Mouse (Mus musculus) CH12.LX (cell line): ENCODE measurements around the gene Adipor2.

Experiments used
- CTCF ChIP-seq, 2 experiments: IDR thresholded peaks in 1 of 2; conservative IDR thresholded peaks in 1 of 2; 2 replicates each; pipeline ENCODE4 v1.5.1; 2011 to 2012; ENCODE audit warnings: low read depth in 2 of 2, low read length in 2 of 2, improper control_type of control experiment in 1 of 2, inconsistent platforms in 1 of 2, mild to moderate bottlenecking in 1 of 2, moderate library complexity in 1 of 2
- EP300 ChIP-seq: IDR thresholded peaks from 2 replicates; pipeline ENCODE4 v1.6.1; 2011; ENCODE audit warnings: low read length, improper control_type of control experiment
- KAT2A ChIP-seq: IDR thresholded peaks from 2 replicates; pipeline ENCODE4 v1.6.1; 2012; ENCODE audit warnings: low read length, improper control_type of control experiment, inconsistent platforms; ENCODE audit not compliant: insufficient replicate concordance
- USF2 ChIP-seq: conservative IDR thresholded peaks from 2 replicates; pipeline ENCODE4 v1.6.1; 2011; ENCODE audit warnings: low read depth, low read length, improper control_type of control experiment
- ZC3H11A ChIP-seq: IDR thresholded peaks from 2 replicates; pipeline ENCODE4 v1.6.1; 2012; ENCODE audit warnings: low read depth, mild to moderate bottlenecking, inconsistent platforms, low read length, improper control_type of control experiment
- ZNF384 ChIP-seq: IDR thresholded peaks from 2 replicates; pipeline ENCODE4 v1.6.1; 2012; ENCODE audit warnings: low read depth, low read length, improper control_type of control experiment, inconsistent platforms

DNA sequence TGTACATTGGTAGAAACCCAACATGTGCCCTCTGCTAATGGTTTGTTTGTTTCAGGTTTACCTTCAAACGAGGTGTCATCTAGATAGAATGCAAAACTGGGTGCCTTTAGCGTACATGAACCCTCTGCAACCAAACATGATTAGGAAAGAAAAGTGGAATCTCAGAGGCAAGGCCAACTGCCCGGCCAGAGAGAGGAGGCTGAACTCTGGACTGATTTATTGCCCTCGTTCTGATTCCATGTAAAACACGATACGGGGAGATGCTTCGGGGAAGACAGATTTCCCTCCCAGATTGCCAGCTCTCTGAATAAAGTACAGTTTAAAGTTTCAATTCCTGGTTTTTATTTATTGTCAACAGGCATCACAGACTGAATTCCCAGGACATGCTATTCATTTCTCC lies 12.2 kb downstream of the Adipor2 start:
- TF ChIP-seq USF2 (no peak), CTCF (conservative IDR thresholded peaks at IDR 0.05 in 1 of 2, IDR thresholded peaks at IDR 0.05 in 1 of 2; ENCODE audit: low read depth in 2 of 2, low read length in 2 of 2) (no peak), ZC3H11A (no peak), EP300 (no peak), ZNF384 (no peak), KAT2A (no peak)
